Mouse (Mus musculus) lung, postnatal 4 days (tissue): ENCODE results near the gene Oxa1l.

ENCODE experiments used
- DNase-seq, 2 experiments: peaks; one replicate each; pipeline ENCODE4 v3.0.0; 2021

The Oxa1l gene

GRCm38 (mm10) chr14:54371460-54371859 lies 10.8 kb downstream of the Oxa1l start:
- no peak for DNase-seq

- no peak for DNase-seq
Observed at GRCm38 (mm10) chr14:54372923-54373322, 12.3 kb downstream of the Oxa1l start.

DNA sequence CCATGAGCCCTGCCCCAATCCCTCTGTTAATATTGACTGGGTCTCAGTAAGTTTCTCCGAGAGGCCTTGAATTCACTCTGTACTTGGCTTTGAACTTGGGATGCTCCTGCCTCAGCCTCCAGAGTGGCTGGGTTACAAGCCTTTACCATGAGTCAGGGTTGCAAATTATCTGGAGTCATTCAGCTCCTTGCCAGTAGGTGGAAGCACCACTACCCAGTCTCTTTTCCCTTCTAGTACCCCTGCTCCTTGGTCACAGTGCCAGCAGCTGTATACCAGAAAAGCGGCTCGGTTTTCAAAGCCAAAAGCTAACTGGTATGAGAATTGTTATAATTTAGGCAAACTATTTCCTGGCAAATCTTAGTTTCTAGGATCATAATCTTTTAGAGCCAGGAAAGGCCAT lies 15.3 kb downstream of the Oxa1l start:
- DNase-seq: peak in 1 of 2 experiments; percentile 60

GRCm38 (mm10) chr14:54377166-54377565 lies 16.5 kb downstream of the Oxa1l start:
- no peak for DNase-seq

DNA sequence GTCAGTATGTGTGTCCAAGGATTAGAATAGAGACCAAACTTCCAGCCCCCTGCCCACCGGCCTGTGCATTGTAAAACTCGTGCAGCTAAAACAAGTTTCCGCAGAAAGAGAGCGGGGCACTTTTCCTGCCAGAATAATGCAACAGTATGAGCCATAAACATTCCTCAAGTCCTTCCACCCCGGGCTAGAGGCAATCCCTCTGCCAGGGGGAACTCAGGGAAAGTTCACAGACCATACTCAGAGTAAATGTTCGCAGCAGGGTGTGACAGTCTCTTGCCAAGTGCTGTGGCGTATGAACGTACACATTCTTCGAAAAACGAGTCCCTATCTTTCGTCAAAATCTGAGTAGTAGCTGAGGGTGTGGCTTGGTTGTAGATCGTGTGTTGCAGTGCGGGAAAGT lies 18.9 kb downstream of the Oxa1l start:
- DNase-seq: no peak

- DNase-seq: no peak
Observed at GRCm38 (mm10) chr14:54380616-54381015, 20.0 kb downstream of the Oxa1l start.

DNA sequence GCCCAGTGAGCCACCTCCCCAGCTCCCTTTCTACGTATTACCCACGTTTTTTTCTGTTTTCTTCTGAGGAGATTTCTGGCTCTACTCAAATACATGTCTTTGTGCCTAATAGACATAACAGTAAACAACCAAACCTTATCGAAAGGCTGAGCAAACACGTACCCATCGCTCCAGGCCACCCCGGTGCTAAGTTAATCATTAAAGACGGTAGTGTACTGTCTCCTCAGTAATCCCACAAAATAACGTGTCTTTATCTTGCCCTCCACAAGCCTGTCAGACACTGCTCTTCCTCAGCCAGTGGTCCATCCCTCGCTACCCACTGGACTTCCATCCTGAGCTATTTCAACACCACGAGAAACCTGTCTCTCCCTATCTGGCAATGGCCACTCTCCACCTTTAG lies 21.2 kb downstream of the Oxa1l start:
- DNase-seq: no peak

- no peak for DNase-seq
Observed at GRCm38 (mm10) chr14:54382641-54383040, 22.0 kb downstream of the Oxa1l start.

- DNase-seq: no peak
Observed at GRCm38 (mm10) chr14:54383355-54383771, 22.7 kb downstream of the Oxa1l start.

GRCm38 (mm10) chr14:54384396-54384795 lies 23.8 kb downstream of the Oxa1l start:
- no peak for DNase-seq

GRCm38 (mm10) chr14:54385968-54386618 lies 25.5 kb downstream of the Oxa1l start:
- DNase-seq: no peak

DNA sequence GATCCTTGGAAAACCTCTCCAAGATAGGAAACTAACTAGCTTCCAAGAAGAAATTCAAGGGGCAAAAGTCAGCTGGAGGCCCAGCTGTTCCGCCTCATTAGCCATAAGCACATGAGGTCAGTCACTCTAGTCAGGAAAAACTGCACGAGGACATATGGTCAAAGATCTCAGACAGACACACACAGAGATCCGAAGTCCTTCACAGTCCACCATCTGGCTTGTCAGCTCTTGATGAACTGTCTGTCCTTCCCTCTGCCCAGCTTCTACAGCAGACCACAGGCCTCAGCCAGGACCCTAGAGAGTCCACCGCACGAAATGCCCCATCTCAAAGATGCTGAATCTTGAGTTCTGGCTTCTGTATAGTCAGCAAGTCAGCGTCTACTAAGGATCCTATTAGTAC lies 26.9 kb downstream of the Oxa1l start:
- no peak for DNase-seq

DNA sequence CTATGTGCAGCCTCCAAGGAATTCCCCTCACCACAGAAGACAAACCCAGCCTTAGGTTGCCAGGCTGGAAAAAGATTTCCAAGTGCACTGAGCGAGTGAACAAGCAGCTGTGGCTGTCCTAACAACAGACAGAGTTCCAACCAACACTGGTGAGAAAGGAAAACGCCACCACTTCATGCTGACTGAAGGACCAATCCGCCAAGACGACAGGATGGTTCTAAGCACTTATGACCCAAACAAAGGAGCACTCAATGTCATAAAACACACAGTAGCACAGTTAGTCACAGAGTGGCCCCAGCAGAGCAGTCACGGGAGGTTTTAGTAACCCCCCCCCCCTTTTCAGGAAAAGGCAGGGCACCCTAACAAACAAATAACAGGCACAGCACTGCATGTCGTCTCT lies 30.2 kb downstream of the Oxa1l start:
- DNase-seq: no peak

GRCm38 (mm10) chr14:54393794-54394193 lies 33.2 kb downstream of the Oxa1l start:
- DNase-seq: no peak

- DNase-seq: no peak
Observed at GRCm38 (mm10) chr14:54394309-54394708, 33.7 kb downstream of the Oxa1l start.

DNA sequence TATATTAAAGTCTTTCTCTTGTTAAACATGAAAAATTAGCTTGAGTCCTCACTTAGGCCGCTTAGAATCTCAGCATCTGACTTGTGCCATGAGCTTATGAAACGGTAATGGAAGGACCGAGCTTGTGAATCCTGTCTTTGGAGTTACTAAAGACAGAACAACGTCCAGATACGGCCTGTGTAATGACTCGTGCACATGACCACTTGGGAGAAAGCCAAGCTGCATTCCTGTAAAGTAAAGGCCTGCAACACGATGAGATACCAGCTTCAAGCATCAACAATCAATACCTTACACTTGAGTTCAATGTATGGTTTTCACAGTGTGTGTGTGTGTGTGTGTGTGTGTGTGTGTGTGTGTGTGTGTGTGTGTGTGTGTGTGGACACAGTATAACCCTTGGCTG lies 36.1 kb downstream of the Oxa1l start:
- DNase-seq: no peak

DNA sequence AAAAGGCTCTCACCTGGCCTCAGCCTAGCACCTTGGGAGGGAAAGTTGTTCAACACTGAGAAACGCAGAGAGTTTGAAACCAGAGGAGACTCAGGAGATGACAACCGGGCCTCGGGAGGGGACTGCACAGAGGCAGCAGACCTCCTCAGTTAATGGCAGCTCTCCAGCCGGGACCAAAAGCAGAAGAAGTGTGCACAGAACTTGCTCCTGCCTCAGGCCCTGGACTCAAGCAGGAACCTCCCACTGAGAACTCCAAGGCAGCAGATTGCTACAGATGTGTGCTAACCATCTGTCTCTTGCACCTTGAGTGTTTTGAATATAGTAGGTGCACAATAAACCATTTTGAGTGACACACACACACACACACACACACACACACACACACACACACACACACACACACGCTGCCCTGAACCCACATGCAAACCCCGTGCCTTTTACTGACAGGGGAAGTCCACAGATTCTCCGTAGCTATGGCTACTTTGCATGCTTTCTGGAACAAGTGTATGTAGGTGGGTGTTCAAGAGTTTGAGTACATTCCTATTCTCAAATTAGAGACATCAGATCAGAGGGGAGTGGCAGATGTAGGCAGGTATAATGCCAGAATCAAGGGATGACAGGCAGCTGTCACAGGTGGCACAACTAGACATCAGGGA lies 37.4 kb downstream of the Oxa1l start:
- no peak for DNase-seq

- DNase-seq: no peak
Observed at GRCm38 (mm10) chr14:54398528-54398916, 37.9 kb downstream of the Oxa1l start.

DNA sequence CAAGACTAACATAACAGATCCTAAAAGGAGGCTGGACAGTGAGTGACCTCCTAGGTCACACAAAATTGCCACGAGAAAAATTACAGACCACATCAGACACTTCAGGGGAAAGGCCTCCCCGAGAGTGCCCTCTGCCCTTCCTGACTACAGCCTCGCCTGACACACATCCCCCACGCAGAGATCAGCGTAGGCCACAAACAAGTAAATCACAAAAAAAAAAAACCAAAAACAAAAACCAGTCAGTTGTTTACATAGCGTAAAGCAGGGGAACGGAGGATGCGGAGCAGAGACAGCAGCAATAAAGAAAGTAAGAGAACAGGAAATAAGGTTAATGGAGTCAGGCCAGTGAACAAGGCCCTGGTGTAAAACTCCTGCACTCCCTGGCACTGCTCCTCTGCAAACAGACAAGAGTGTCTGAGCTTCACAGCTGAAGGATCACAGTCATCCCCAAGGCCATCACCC lies 38.3 kb downstream of the Oxa1l start:
- no peak for DNase-seq

DNA sequence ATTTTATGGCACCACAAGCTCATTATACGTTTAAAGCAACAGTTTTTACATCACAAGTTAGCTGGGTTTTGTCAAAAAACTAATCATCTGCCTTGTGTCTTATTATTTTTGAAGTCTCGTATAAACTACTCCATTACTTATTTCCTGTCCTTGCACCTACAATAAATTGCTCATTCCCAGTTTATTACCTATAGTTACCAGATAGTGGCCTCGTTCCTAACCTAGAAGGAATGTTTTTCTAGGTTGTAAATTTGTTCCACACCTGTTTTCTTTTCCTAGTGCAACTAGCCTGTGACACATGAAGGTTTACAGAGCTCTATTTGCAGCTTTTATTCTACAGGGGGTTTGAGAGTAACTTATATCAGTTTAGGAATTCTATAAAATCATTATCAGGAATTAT lies 41.1 kb downstream of the Oxa1l start:
- no peak for DNase-seq

- peak in 1 of 2 experiments; percentile 34 for DNase-seq
Observed at GRCm38 (mm10) chr14:54408336-54409056, 47.9 kb downstream of the Oxa1l start.

- DNase-seq: peak; percentile 33 to 40
Observed at GRCm38 (mm10) chr14:54409057-54409645, 48.5 kb downstream of the Oxa1l start.

DNA sequence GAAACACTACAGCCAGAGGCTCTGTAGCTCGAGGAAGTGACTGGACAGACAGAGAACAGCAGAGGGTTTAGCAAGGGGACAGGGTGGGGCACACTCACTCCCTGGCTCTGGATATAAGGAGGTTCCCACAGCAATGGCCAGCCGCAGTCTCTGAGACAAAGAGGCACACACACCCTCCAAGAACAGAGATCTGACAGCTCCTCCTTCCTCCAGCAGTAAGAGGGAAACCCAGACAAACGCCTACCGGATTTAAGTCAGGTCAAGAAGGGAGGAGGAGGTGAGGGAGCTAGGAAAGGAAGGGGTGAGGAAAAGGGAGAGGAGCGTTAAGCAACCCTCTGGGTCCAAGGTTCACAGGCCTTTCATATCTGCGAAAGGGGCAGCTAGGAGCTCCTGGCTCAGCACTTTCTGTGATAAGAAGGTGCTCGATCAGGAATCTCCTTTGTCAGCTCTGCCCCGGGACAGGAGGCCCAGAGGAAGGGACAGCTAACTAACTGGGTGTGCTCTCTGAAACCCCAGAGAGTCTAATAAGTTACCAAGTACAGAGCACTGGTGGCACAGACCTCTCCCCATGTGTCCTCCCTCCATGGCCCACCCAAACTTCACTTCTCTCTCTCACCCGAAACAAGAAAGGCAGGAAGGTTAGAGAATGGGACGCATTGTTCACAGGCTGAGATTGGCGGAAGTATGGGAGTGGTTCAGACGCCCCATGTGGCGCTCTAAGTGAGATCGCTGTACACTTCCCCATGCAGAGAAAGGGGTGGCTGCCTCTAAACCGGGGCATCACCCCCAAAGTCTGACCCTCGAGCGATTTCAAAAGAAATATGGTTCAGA lies 49.6 kb downstream of the Oxa1l start:
- peak; percentile 70 to 74 for DNase-seq
